Mouse (Mus musculus) CD4-positive, CD25-positive, alpha-beta regulatory T cell, adult 2 months (primary cell): Measurements from ENCODE around the gene Olfr657.

Experiments used
- DNase-seq: peaks from one replicate; pipeline ENCODE4 v3.0.0-alpha.2; 2012; ENCODE audit warnings: low read depth, low spot score

The Olfr657 gene

GRCm38 (mm10) chr7:104624494-104624893, at the start of gene Olfr657:
Gene Olfr657, plus strand, starts transcription at chr7:104624794.
- DNase-seq = no peak

- DNase-seq = no peak
These were observed 47.6 kb upstream of the Olfr657 start, which contains the start of gene Olfr653 for GRCm38 (mm10) chr7:104577014-104577413. Gene Olfr653, plus strand, starts transcription at chr7:104577314.

DNA sequence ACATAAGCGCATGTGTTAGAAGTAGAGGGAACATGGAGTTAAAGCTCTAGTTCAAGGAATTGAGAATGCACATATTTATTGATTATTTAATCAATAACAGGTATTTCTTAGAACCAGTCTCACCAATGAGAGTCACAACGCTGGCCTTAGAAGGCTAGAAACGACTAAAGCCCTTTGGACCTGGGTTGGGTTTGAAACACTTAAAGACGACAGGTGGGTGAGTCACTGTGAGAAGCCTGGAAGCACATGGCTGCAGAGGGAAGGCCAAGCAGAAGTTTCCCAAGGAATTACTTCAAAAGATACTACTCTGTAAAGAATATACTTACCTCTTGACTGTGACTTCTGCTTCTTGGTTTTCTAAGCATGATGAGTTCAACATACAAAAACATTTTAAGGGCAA, 43.7 kb upstream of the Olfr657 start:
- DNase-seq = no peak

DNA sequence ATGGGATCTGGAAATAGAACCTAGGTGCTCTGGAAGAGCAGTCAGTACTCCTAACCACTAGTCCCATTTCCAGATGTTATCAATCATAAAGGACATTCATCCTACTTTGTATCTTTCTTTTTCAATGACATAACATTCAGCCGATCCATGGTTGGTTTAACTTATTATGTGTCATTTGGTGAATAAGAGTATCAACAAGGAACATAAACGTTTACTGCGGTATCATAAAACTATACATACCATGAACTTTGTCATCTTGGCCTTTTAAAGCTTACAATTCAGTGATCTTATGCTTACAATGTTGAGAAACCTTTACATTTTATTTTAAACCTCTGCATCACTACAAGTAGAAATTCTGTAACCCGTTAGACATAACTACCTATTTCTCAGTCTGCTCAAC, 43.2 kb upstream of the Olfr657 start:
- no peak for DNase-seq

- DNase-seq = no peak
These were observed 37.9 kb upstream of the Olfr657 start, which contains the start of gene Olfr654 for GRCm38 (mm10) chr7:104586725-104587124. Gene Olfr654, plus strand, starts transcription at chr7:104587025.

GRCm38 (mm10) chr7:104588274-104588673, 36.3 kb upstream of the Olfr657 start:
- no peak for DNase-seq

- no peak for DNase-seq
These were observed 22.9 kb upstream of the Olfr657 start, which contains the start of gene Olfr655 for GRCm38 (mm10) chr7:104601679-104602078. Gene Olfr655, minus strand, starts transcription at chr7:104601779.

- DNase-seq = peak; percentile 84
These were observed 21.4 kb upstream of the Olfr657 start for GRCm38 (mm10) chr7:104603173-104603572.

DNA sequence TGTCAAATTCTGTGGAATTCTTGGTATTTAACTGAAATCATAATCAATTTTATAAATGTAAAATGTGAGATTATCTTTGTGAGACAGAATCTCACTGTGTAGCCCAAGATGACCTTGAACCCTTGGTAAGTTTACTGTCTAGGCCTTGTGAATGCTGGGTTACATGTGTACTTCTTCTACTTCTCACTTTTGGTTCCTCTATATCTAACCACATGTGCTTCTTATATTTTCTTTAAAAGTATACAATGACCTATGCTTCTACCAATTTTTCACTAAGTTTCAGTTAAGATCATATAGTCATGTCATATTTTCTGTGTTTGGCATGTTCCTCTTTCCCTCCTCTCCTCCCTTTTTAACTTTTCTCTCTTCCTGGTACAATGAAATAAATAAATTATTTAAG, 19.9 kb upstream of the Olfr657 start:
- no peak for DNase-seq

DNA sequence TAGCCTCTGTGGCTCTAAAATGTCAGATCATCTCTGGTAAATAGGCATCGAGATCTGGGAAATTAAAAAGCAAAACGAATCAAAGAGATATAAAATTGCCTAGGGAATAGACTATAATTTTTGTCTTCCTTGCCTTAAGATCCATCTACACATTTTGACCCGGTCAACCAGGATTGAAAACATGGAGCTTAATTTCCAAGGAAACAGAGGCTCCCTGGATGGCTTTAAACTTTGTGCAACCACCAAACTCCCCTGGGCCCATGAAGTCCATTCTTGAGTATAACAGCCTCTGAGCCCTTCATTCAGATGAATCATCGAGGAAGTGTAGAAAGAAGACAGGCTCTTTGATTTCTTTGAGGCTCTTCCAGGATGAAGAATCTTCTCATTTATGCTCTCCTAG, 10.9 kb upstream of the Olfr657 start, which contains the start of gene Olfr656:
Gene Olfr656 (plus strand): TSS at position 301 of the 400 bp plus-strand sequence.
- DNase-seq = no peak

- peak; percentile 71 for DNase-seq
These were observed 22.4 kb downstream of the Olfr657 start, which contains the start of gene Olfr658 for GRCm38 (mm10) chr7:104646841-104647482. Gene Olfr658, minus strand, starts transcription at chr7:104647305.

- DNase-seq = no peak
These were observed 41.9 kb downstream of the Olfr657 start, which contains the start of gene Olfr659 for GRCm38 (mm10) chr7:104666453-104666852. Gene Olfr659, plus strand, starts transcription at chr7:104666753.

DNA sequence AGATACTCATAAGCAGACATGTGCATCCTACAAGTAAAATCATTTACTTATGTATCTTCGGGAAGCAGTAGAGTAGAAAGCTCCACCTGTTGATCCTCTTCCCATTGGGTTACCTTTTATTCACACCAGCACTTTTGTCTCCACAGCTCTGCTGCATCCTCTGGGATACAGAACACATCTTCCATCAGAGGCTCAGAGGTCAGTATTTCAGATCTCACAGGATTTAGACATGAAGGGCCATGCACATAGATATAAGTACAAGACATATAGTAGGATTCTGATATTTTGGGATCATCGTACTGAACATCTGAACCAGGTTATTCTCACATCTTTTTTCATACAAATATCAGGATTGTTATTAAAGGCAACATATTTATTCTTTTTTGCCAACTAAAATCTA, 61.6 kb downstream of the Olfr657 start, which contains the start of gene Olfr661:
Gene Olfr661 (plus strand): TSS at position 301 of the 400 bp plus-strand sequence.
- no peak for DNase-seq
